Mouse (Mus musculus) lung, embryonic 16.5 days (tissue): Measurements from ENCODE around the gene D2hgdh. TPM values are rescaled to one million over a fixed set of nuclear protein-coding genes. Genes with fewer than 3 reads are reported as not detected.
A peak's percentile ranks its signal among the peaks of the same experiment; 100 is the strongest.
"Not testable (repeated sequence)": the region's sequence is repeated elsewhere in the genome, so short reads cannot be mapped to it uniquely, and the experiment has no call there.

ENCODE experiments used
- ATAC-seq: fragments of 200-750 bp; cut with Nextera tagmentation; 2 replicates; pipeline ENCODE4 v1.8.0; 2017; ENCODE audit warnings: low read depth, mild to moderate bottlenecking, moderate library complexity
- H3K27ac ChIP-seq: fragments of 300-500 bp; sonication (generic); 2 replicates; pipeline ENCODE4 v1.5.1; 2014; ENCODE audit warnings: mild to moderate bottlenecking, control low read depth, low read length
- H3K27me3 ChIP-seq: fragments of 300-500 bp; sonication (generic); 2 replicates; pipeline ENCODE4 v1.6.1; 2014; ENCODE audit warnings: low read depth, low read length, mixed read lengths; ENCODE audit not compliant: control insufficient read depth, insufficient read depth
- H3K36me3 ChIP-seq: fragments of 300-500 bp; sonication (generic); 2 replicates; pipeline ENCODE4 v1.6.1; 2014; ENCODE audit warnings: low read length; ENCODE audit not compliant: control insufficient read depth, insufficient read depth
- H3K4me1 ChIP-seq: fragments of 300-500 bp; sonication (generic); replicated peaks from 2 replicates; pipeline ENCODE4 v1.6.1; 2014; ENCODE audit warnings: low read length, mixed read lengths; ENCODE audit not compliant: control insufficient read depth, insufficient read depth
- H3K4me2 ChIP-seq: fragments of 300-500 bp; sonication (generic); 2 replicates; pipeline ENCODE4 v1.6.1; 2014; ENCODE audit warnings: low read depth, low read length, control low read depth
- H3K4me3 ChIP-seq: fragments of 300-500 bp; sonication (generic); 2 replicates; pipeline ENCODE4 v1.5.1; 2014; ENCODE audit warnings: mild to moderate bottlenecking, low read length, control low read depth
- H3K9ac ChIP-seq: fragments of 300-500 bp; sonication (generic); 2 replicates; pipeline ENCODE4 v1.6.1; 2014; ENCODE audit warnings: low read length, control low read depth
- H3K9me3 ChIP-seq: fragments of 300-500 bp; sonication (generic); 2 replicates; pipeline ENCODE4 v1.6.1; 2016; ENCODE audit warnings: low read length; ENCODE audit not compliant: control insufficient read depth
- WGBS: fragments of 180-500 bp; shearing (Covaris S2); extraction: QIAGEN DNeasy Blood & Tissue Kit; methylation state at CpG from one replicate; pipeline ENCODE4 v1.1.7; 2014; 5-methylcytosine and 5-hydroxymethylcytosine counted together
- polyA plus RNA-seq: library from polyadenylated mRNA; unstranded; fragments of >200 nt; fragmentation: Nextera tagmentation; extraction: Ambion mirVana; gene quantifications from 2 replicates; pipeline ENCODE4 v1.2.1, GENCODE M21; 2015

Gene D2hgdh
- polyA plus RNA-seq, 1 experiment from 2014 or later = 15.4 TPM

GRCm38 (mm10) chr1:93836532-93836913 lies 11.8 kb downstream of the D2hgdh start:
- H3K4me3 ChIP-seq = no peak overlapping the region
- H3K27me3 ChIP-seq = no peaks in the 10 kb centered on the region
- no peak for ATAC-seq
- peaks cover 2% of the 10 kb centered on the region; the same call in 1 of the 2 replicates for H3K36me3 ChIP-seq
- no peak overlapping the region for H3K4me2 ChIP-seq
- H3K9me3 ChIP-seq = no peaks in the 10 kb centered on the region
- H3K4me1 ChIP-seq = no peaks in the 10 kb centered on the region
- no peak overlapping the region for H3K27ac ChIP-seq
- H3K9ac ChIP-seq = no peak overlapping the region
- 90% methylated on average over 2 of the region's 2 CpGs for WGBS

GRCm38 (mm10) chr1:93837335-93837734 lies 12.6 kb downstream of the D2hgdh start:
- Histone ChIP-seq H3K36me3 (peaks cover 2% of the 10 kb centered on the region; the same call in 1 of the 2 replicates), H3K27ac (no peak overlapping the region), H3K27me3 (no peaks in the 10 kb centered on the region), H3K4me1 (no peaks in the 10 kb centered on the region), H3K9me3 (no peaks in the 10 kb centered on the region), H3K4me2 (no peak overlapping the region), H3K9ac (no peak overlapping the region), H3K4me3 (no peak overlapping the region)
- WGBS = 89% methylated on average over 8 of the region's 8 CpGs
- no peak for ATAC-seq

GRCm38 (mm10) chr1:93838569-93838968 lies 13.9 kb downstream of the D2hgdh start:
- not testable (repeated sequence) for H3K9me3 ChIP-seq, H3K36me3 ChIP-seq, H3K4me2 ChIP-seq, H3K9ac ChIP-seq, H3K27me3 ChIP-seq, ATAC-seq, H3K27ac ChIP-seq, H3K4me1 ChIP-seq, H3K4me3 ChIP-seq
- WGBS = 83% methylated on average over 8 of the region's 8 CpGs

- not testable (repeated sequence) for H3K27ac ChIP-seq, H3K9ac ChIP-seq, H3K36me3 ChIP-seq, H3K4me1 ChIP-seq, H3K4me2 ChIP-seq, H3K27me3 ChIP-seq, H3K9me3 ChIP-seq, H3K4me3 ChIP-seq
- ATAC-seq = peak; percentile 43; the same call in 1 of the 2 replicates
- 70% methylated on average over 1 of the region's 3 CpGs for WGBS
Observed at GRCm38 (mm10) chr1:93845766-93846366, 21.2 kb downstream of the D2hgdh start.

GRCm38 (mm10) chr1:93855790-93856189 lies 31.1 kb downstream of the D2hgdh start:
- H3K27me3 ChIP-seq, H3K36me3 ChIP-seq, H3K4me1 ChIP-seq, H3K9ac ChIP-seq, H3K4me2 ChIP-seq, H3K27ac ChIP-seq, ATAC-seq, H3K9me3 ChIP-seq, H3K4me3 ChIP-seq: not testable (repeated sequence)
- 80% methylated on average over 4 of the region's 4 CpGs for WGBS

GRCm38 (mm10) chr1:93857370-93857769 lies 32.7 kb downstream of the D2hgdh start:
- no peak overlapping the region for H3K4me3 ChIP-seq
- peak; percentile 56; the same call in 1 of the 2 replicates for ATAC-seq

GRCm38 (mm10) chr1:93857991-93858390 lies 33.3 kb downstream of the D2hgdh start:
- Histone ChIP-seq H3K9ac (no peak overlapping the region), H3K4me3 (no peak overlapping the region), H3K4me2 (no peak overlapping the region), H3K9me3 (no peaks in the 10 kb centered on the region), H3K27me3 (no peaks in the 10 kb centered on the region), H3K36me3 (no peaks in the 10 kb centered on the region), H3K4me1 (no peaks in the 10 kb centered on the region), H3K27ac (no peak overlapping the region)
- 47% methylated on average over 3 of the region's 3 CpGs for WGBS
- ATAC-seq = no peak

More at GRCm38 (mm10) chr1:93857370-93857769, 32.7 kb downstream of the D2hgdh start:
- H3K27ac ChIP-seq = no peak overlapping the region
- H3K9me3 ChIP-seq = no peaks in the 10 kb centered on the region
- H3K36me3 ChIP-seq = no peaks in the 10 kb centered on the region
- H3K4me1 ChIP-seq = no peaks in the 10 kb centered on the region
- H3K9ac ChIP-seq = no peak overlapping the region
- 54% methylated on average over 6 of the region's 6 CpGs for WGBS
- no peaks in the 10 kb centered on the region for H3K27me3 ChIP-seq
- no peak overlapping the region for H3K4me2 ChIP-seq

- ATAC-seq = no peak
- H3K36me3 ChIP-seq = no peaks in the 10 kb centered on the region
- no peak overlapping the region for H3K4me2 ChIP-seq
- no peak overlapping the region for H3K27ac ChIP-seq
- H3K4me3 ChIP-seq = no peak overlapping the region
- no peaks in the 10 kb centered on the region for H3K27me3 ChIP-seq
- H3K4me1 ChIP-seq = no peaks in the 10 kb centered on the region
- no peak overlapping the region for H3K9ac ChIP-seq
- no peaks in the 10 kb centered on the region for H3K9me3 ChIP-seq
Observed at GRCm38 (mm10) chr1:93859619-93860018, 34.9 kb downstream of the D2hgdh start.

GRCm38 (mm10) chr1:93861048-93861447 lies 36.3 kb downstream of the D2hgdh start, which contains the start of gene Gal3st2:
Gal3st2 (plus strand) TSS chr1:93861306.
- ATAC-seq = peak; percentile 59; the same call in 1 of the 2 replicates
- not testable (repeated sequence) for H3K9ac ChIP-seq, H3K27ac ChIP-seq, H3K4me1 ChIP-seq, H3K4me3 ChIP-seq, H3K36me3 ChIP-seq, H3K9me3 ChIP-seq, H3K27me3 ChIP-seq, H3K4me2 ChIP-seq
- WGBS = 32% methylated on average over 2 of the region's 2 CpGs
